Mouse (Mus musculus) urinary bladder, postnatal 25 days (tissue): ENCODE data around the gene Noxo1.
A peak's percentile ranks its signal among the peaks of the same experiment; 100 is the strongest.
"Not testable (repeated sequence)": the region's sequence is repeated elsewhere in the genome, so short reads cannot be mapped to it uniquely, and the experiment has no call there.

Source experiments
- DNase-seq: peaks from one replicate; pipeline ENCODE4 v3.0.0; 2022; ENCODE audit warnings: low spot score

The Noxo1 gene

DNA sequence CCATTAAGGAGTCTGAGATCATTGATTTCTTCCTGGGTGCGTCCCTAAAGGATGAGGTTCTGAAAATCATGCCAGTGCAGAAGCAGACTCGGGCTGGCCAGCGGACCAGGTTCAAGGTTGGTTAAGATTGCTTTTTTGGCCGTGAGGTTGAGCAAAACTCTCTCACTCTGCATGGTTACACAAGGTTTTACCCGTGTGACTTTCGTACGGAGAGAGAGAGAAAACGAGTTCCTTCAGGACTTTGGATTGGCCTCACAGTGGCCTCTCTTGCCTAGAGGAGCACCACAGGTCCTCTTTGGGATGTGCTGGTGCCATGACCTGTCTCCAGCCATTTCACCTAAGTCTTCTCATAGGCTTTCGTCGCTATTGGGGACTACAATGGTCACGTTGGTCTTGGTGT is 24.6 kb downstream of the Noxo1 start:
- not testable (repeated sequence) for DNase-seq

DNA sequence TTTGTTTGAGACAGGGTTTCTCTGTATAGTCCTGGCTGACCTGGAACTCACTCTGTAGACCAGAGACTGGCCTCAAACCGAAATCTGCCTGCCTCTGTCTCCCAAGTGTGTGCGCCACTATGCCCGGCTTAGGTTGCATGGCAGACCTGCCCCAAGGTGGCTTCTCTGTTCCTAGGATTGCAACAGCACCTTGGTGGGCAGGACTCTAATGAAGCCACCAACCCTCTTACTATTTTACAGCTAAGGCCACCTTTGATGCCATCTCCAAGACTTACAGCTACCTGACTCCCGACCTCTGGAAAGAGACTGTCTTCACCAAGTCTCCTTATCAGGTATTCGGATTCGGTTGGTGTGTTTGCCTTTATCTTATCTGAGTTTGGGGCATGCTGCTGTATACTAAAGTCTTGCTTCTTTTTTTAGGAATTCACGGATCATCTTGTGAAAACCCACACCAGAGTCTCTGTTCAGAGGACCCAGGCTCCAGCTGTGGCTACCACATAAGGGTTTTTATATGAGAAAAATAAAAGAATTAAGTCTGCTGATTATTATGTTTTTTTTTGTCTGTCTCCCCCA is 25.4 kb downstream of the Noxo1 start:
- DNase-seq: not testable (repeated sequence)

DNA sequence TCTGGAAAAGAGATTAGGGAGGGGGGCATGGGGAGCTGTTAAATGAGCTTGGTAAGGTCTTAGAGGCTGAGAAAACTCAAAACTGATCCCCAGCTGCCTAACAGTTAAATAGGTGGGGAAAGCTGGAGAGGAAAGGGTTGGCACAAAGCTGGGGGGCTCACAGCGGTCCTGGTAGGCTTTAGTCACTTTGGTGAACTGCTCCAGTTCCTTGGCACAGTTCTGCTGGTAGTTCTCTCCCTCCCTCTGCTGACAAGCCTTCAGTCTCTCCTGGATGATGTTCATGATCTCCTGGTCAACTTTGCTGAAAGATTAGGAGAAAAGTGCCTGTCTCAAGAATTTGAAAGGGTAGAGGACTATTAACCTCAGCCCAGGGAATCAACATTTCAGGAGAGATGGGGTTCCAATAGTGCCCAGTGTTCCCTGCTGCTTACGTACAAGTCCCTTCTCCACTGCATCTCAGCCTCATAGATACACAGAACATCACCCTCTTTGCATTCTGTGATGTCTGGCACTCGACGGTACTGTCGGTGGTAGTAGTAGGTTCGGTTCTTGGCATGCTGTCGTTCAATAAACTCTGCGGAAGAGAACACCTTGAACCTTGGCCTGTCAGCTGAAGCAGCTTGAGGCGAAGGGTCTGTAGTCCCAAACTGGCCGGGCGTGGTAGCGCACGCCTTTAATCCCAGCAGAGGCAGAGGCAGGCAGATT is 26.3 kb downstream of the Noxo1 start:
- no peak for DNase-seq

DNA sequence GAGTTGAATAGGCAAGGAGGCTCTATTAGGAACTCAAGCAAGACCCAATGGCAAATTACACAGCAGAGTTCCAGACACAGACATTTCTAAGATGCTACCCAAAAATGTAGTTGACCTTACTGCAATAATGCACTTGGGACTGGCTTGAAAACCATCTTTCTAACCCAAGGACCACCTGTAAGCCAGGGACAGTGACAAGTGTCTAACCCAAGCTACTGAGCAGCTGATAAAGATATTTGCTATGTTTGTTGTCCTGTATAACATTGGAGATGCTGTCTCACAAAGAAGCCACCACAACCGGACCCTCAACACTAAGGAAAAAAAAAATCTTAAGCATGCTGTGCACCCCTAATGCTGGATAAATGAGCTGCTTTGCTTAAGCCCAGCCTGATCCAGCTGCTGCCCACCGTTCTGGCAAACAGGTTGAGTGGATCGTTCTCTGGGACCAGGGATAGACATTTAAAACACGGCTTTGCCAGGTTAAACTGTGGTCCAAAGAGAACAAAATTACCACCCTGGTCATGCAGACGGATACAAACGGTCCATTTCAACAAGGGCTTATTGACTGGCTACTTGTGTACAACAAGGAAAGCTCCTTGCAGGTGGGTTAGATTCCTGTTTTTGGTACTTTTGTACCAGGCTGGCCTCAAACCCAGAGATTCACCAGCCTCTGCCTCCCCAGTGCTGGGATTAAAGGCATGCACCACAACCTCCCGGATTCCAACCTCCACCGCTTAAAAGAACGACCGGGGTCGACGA is 27.3 kb downstream of the Noxo1 start:
- no peak for DNase-seq

DNA sequence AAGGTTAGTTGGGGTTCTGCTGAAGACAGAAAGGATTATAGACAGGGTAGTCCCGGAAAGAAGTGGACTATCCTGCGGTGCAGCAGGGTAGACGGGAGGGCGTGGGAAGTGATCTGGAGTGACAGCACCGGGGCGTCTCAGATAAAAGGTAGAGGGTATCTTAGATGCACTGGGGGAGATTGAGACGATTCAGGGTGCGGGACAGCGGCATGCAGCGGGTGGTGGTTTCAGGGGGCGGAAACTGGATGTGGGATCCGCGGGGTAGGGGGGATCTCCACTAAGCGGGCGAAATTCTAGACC is 27.8 kb downstream of the Noxo1 start:
- peak; percentile 37 for DNase-seq

DNA sequence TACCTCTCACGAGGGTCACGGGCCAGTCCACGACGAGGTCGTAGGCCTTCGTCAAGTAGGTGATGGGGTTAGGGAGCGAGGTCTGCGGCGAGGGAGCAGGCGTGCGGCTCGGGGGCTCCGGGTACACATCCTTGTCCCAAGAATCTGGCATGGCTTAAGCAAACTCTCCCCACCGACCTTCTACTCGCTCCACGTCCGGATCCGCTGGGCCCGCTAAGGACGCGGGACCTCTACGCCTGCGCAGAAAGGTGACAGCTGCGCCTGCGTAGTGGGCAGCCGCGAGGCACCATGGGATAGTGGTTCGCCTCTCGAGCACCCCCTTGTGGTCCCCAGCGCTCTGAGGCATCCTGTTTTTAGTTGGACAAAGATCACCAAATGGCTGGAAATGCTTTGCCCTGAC is 28.1 kb downstream of the Noxo1 start, which contains the start of gene Ndufb10:
Gene Ndufb10 (minus strand): TSS at position 295 of the 400 bp plus-strand sequence.
- peak; percentile 99 for DNase-seq

DNA sequence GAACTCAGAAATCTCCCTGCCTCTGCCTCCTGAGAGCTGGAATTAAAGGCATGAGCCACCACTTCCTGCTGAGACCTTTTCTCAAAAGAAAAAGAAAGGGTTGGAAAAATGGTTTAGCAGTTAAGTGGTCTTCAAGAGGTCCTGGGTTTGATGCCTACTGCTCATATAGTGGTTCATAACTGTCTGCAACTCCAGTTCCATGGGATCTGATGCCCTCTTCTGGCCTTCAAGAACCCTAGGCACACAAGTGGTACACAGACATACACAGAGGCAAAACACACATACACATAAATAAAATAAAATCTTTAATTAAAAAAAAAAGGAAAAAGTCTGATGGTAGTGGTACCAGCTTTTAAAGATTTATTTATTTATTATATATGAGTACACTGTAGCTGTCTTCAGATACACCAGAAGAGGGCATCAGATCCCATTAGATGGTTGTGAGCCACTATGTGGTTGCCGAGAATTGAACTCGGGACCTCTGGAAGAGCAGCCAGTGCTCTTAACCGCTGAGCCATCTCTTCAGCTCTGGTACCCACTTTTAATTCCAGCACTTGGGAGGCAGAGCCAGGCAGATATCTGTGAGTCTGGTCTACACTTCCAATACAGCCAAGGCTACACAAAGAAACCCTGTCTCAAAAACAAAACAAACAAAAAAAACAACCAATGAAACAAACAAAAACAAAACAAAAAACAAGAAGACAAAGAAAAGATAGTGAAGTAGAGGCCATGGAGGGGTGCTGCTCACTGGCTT is 29.8 kb downstream of the Noxo1 start:
- DNase-seq: no peak

DNA sequence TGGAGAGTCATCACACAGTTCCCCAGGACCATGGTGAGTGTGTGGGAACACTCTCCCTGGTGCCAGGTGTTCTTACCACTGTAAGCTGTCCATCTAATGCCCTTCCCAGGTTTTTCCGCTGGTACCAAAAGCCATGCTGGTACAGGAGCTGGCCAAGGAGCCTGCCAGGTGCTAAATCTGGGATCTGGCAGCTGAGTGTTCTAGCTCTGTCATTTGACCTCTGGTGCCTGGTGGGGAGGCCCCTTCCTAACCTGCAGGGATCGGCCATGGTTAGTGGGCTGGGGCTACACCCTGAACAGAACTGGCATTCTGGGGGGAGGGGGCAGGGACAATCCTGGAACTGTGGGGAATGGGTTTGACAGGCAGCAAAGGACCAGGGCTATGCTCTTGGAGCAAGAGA is 31.6 kb downstream of the Noxo1 start, which contains the start of gene Rpl3l:
Gene Rpl3l (plus strand): TSS at position 203 of the 400 bp plus-strand sequence.
- no peak for DNase-seq

DNA sequence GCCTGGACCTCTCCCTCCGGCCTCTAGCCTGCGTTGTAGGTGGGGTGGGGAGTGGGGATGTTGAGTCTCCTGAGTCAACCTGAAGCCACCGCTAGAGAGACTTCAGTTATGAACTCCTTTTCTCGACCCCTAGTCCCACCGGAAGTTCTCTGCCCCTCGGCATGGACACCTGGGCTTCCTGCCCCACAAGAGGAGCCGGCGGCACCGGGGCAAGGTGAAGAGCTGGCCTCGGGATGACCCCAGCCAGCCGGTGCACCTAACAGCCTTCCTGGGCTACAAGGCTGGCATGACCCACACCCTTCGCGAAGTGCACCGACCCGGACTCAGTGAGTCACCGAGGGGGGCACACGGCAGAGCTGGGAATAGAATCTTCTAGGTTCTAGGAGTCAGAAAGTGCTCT is 32.1 kb downstream of the Noxo1 start:
- DNase-seq: no peak

DNA sequence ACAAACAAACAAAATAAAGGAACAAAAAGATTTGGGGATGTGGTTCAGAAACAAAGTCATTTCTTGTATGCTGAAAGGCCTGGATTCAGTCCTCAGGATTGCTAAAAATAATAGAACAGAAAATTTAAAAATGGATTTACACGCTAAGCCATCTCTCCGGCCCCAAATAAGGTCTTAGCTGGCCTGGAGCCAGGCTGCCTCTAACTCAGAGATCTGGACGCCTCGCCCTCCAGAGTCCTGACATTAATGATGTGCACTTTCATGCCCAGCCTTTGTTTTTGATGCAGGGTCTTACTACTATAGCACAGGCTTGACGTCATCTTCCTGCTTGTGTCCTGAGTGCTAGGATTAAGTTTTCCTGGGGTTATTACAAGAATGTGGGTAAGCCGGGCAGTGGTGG is 33.0 kb downstream of the Noxo1 start:
- DNase-seq: no peak

DNA sequence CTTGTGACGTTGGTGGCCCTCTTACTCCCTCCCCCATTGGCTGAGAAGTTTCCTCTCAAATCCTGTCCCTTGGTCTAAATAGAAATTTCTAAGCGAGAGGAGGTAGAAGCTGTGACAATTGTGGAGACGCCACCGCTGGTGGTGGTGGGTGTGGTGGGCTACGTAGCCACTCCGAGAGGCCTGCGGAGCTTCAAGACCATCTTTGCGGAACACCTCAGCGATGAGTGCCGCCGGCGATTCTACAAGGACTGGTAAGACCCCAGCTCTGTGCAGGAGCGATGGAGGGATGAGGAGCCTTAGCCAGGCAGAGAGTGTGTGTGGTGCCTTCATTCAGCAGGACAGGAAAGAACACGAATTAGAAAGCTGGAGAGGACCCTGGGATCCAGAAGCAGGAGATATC is 34.8 kb downstream of the Noxo1 start:
- no peak for DNase-seq

DNA sequence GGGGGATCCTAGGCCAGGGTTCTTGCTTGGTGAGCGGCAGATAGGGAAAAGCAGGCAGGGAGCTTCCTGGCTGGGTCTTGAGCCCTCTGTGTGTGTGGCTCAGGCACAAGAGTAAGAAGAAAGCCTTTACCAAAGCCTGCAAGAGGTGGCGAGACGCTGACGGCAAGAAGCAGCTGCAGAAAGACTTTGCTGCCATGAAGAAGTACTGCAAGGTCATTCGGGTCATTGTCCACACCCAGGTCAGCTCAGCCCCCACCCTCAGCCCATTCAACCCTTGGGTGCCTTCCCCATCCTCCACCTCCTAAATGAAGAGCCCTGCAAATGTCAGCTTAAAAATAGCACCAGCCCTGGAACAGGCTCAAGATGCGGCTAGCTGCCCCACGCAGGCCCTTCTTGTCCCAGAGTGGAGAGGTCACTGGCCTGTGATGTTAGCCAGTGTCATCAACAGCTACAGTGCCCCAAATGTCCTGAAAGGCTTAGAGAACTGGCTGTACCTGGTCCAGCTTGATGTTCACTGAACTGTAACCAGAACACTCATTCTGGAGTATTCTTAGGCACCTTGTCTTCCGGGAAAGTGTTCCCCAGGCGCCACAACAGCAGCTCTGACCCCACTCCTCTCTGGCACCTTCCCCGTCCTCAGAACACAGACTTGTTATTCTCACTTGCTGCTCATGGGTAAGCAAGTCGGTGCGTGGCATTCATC is 36.4 kb downstream of the Noxo1 start:
- no peak for DNase-seq

DNA sequence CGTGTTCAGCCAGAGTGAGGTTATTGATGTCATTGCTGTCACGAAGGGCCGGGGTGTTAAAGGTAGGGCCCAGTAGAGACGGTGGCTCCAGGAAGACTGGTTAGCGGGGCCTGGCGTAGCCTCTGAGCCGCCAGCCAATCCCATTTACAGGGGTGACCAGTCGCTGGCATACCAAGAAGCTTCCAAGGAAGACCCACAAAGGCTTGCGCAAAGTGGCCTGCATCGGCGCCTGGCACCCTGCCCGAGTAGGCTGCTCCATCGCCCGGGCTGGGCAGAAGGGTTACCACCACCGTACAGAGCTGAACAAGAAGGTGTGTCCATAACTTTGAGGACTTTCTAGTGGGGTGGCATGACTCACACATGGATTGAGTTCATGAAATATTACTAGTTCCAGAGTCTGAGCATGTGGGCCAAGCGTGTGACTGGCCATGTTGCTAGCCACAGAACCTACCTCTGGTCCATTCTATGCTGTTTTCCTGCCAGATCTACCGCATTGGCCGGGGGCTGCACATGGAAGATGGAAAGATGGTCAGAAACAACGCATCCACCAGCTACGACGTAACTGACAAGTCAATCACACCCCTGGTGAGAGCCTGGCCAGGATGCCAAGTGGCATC is 37.5 kb downstream of the Noxo1 start:
- DNase-seq: no peak

DNA sequence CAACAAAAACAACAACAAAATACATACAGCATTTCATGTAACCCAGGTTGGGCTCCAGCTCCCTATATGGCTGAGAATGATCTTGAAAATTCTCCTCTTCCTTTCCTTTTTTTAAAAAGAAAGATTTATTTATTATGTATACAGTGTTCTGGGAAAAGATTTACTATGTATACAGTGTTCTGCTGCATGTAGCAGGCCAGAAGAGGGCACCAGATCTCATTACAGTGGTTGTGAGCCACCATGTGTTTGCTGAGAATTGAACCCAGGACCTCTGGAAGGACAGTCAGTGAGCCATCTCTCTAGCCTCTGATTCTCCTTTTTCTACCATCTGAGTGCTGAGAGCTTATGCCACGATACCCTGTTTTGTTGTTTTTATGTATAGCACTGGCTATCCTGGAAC is 38.5 kb downstream of the Noxo1 start:
- no peak for DNase-seq

DNA sequence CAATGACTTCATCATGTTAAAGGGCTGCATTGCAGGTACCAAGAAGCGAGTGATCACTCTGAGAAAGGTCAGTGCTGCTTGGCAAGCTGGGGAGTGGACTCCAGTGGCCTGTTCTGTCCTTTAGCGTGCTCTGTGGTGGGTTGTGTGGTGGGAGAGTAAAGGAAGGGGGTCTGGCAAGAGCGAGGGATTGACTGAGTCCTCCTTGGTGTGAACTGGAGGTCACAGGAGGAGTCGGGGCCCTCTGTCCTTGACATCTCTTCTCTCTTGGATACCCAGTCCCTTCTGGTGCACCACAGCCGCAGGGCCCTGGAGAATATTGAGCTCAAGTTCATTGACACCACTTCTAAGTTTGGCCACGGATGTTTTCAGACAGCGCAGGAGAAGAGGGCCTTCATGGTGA is 39.4 kb downstream of the Noxo1 start:
- no peak for DNase-seq

DNA sequence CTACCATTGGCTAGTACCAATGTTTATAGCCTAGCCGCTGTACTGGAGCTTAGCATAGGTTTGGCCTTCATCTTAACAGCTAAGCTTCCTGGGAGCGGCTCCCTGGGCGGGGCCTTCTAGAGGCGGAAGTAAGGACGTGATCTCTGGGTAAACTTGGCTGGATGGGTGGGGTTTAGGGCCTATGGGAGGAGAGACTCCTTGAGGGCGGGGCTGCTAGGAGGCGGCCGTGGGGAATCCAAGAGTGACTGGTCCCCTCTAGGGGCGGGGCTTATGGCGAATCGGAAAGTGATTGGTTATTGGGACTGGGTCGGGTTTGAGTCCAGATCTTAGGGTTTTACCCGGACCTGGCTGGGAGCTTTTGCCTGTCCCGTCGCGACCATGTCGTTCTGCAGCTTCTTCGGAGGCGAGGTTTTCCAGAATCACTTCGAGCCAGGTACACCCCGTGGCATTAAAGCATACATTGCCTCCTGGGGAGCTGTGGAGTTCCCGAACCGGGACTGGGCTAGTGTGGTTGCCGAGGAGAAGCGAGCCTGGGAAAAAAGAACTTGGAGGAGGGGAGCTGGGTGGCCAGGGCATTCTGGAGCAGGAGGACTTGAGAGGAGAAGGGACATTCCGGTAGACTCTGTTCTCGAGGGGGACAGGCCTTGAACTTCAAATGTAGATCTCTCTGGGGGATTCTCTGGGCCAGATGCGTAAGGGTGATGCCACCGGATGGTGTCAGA is 40.5 kb downstream of the Noxo1 start, which contains the start of gene Msrb1:
Gene Msrb1 (plus strand): TSS at position 313 of the 722 bp plus-strand sequence.
- DNase-seq: peak; percentile 91

DNA sequence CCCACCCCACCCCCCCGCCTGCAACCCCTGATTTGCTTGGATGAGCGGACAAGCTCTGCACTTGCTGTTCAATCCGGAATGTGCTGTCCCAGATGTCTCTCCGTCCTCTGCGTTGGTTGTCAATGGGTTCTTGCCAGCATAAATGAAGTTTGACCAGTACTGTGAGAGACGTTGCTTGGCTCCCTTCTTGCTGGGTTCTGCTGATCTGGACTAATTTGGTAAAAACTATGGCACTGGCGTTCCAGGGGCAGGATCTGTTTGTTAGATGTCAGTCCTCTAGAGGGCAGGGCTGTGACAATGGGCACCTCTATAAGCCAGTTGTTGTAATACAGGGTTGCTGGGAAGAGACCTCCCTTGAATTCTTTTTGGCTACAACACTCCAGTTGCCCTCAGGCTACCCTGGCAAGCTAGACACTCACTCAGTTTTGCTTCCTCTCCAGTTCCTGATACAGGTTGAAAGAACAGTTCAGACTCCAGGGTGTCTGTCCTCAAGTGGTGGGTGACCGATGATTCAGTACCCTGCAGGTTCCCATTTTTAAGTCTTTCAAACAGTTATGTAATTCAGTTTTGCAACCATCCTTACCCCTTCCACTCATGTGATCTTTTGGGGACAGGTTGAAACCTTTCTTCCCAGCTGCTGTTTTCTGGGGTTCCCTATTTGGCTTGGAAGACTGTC is 41.2 kb downstream of the Noxo1 start:
- no peak for DNase-seq

DNA sequence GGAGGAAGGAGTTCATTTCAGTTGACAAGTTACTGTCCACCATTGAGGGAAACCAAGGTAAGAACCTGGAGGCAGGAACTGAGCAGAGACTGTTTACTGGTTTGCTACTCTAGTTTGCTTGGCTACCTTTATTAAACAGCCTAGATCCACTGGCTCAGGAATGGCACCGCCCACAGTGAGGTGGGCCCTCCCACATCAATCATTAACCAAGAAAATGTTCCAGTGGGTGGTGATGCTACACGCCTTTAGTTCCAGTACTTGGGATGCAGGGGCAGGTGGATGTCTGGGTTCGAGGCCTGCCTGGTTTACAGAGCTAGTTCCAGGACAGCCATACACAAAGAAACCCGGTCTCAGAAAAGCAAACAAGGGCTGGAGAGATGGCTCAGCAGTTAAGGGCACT is 42.2 kb downstream of the Noxo1 start:
- no peak for DNase-seq

DNA sequence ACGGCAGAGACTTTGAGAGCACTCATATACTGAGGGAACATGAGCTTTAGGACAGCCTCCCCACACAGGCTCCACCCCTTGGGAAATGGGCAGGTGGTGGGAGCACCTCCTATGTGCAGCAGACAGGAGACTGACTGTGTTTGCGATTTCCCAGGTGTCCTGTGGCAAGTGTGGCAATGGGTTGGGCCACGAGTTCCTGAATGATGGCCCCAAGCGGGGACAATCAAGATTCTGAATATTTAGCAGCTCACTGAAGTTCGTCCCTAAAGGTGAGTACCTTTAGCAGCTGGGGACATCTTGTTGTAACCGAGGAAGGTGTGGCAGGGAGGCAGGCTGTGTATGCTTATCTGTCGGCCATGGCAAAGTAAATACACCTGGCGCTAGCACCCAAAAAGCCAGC is 43.9 kb downstream of the Noxo1 start:
- no peak for DNase-seq

DNA sequence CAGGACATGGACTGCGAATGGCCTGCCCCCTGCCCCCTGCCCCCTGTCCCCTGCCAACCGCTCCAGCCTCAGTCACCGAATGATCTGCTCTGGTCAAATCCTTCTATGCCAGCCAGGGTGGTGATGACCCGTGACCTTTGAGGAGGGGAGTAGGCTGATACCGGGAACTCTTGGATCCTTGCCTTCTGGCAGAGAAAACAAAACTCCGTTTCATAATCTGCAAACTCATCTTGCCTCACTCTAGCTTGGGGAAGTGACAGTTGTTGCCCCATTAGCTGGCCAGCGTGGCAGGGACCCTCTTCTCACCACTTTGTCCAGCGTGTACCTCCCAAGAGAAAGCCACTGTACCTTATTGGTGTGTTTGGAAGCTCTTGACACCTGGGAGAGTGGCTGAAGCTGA is 46.3 kb downstream of the Noxo1 start:
- DNase-seq: no peak
